Mouse (Mus musculus): Measurements from ENCODE around the gene Tspan5. TPM values are rescaled to one million over a fixed set of nuclear protein-coding genes. Genes with fewer than 3 reads are reported as not detected.

Tspan5 gene
- polyA plus RNA-seq, 1 experiment from 2014 or later = 101 TPM

DNA sequence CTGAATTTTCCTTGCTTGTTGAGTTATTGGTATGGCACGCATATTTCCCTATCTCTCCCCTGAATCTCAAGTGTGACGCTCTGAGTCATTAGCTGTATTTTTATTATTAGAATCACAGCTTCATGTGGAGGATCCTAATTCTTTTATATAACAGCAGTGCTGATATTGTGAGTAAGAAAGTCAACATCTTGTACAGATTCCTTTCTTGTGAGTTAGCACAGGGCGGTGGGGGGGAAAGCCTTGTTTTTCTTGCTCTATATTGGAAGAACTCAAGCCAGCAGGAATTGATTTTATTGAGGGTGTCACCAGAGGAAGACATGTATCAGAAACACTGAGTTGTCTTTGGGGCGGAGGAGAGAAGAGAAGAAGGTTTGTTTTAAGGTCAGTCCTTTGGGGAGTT, 3.6 kb downstream of the Tspan5 start:
- H3K9ac ChIP-seq = peak overlapping the region; percentile 94; the same call in 1 of the 2 replicates
- no peaks in the 10 kb centered on the region for H3K27me3 ChIP-seq
- peaks cover 65% of the 10 kb centered on the region for H3K4me1 ChIP-seq (replicated peaks)
- 76% methylated on average over 4 of the region's 4 CpGs for WGBS
- peak overlapping the region; percentile 80 for H3K4me2 ChIP-seq
- H3K27ac ChIP-seq (replicated peaks) = no peak overlapping the region
- no peak for ATAC-seq (ENCODE audit: low read depth)
- H3K36me3 ChIP-seq = no peaks in the 10 kb centered on the region
- no peak overlapping the region for H3K4me3 ChIP-seq
- H3K9me3 ChIP-seq = no peaks in the 10 kb centered on the region

DNA sequence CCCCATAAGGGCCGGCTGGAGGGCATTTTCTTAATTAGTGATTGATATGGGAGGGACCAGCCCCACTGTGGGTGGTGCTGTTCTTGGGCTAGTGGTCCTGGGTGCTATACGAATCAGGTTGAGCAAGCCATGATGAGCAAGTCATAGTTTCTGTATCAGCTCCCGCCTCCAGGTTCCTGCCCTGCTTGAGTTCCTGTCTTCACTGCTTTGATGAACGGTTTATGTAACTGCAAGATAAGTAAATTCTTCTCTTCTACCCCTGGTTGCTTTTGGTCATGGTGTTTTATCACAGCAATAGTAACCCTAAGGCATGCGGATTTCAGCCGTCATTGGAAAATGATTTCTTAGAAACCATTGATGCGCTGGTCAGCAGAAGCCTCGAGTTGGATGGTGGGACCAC, 4.6 kb downstream of the Tspan5 start:
- H3K4me2 ChIP-seq = no peak overlapping the region
- H3K9ac ChIP-seq = no peak overlapping the region
- no peaks in the 10 kb centered on the region for H3K36me3 ChIP-seq
- H3K4me3 ChIP-seq = no peak overlapping the region
- no peaks in the 10 kb centered on the region for H3K27me3 ChIP-seq
- H3K27ac ChIP-seq (replicated peaks) = no peak overlapping the region
- H3K9me3 ChIP-seq = no peaks in the 10 kb centered on the region
- no peak for ATAC-seq (ENCODE audit: low read depth)
- WGBS = 80% methylated on average over 8 of the region's 8 CpGs
- peaks cover 66% of the 10 kb centered on the region for H3K4me1 ChIP-seq (replicated peaks)

- Histone ChIP-seq H3K27me3 (no peaks in the 10 kb centered on the region), H3K36me3 (no peaks in the 10 kb centered on the region), H3K9me3 (no peaks in the 10 kb centered on the region), H3K4me2 (no peak overlapping the region), H3K4me1 (replicated peaks) (peaks cover 69% of the 10 kb centered on the region), H3K9ac (no peak overlapping the region), H3K4me3 (no peak overlapping the region), H3K27ac (replicated peaks) (no peak overlapping the region)
- ATAC-seq (ENCODE audit: low read depth) = no peak
- 74% methylated on average over 5 of the region's 5 CpGs for WGBS
Measured at GRCm38 (mm10) chr3:138747035-138747434, 5.0 kb downstream of the Tspan5 start.

- ATAC-seq (ENCODE audit: low read depth) = no peak
- Histone ChIP-seq H3K9me3 (no peaks in the 10 kb centered on the region), H3K27me3 (no peaks in the 10 kb centered on the region), H3K9ac (no peak overlapping the region), H3K4me1 (replicated peaks) (peaks cover 78% of the 10 kb centered on the region), H3K36me3 (no peaks in the 10 kb centered on the region), H3K4me2 (no peak overlapping the region), H3K27ac (replicated peaks) (no peak overlapping the region), H3K4me3 (no peak overlapping the region)
- 92% methylated on average over 5 of the region's 5 CpGs for WGBS
Measured at GRCm38 (mm10) chr3:138747985-138748384, 6.0 kb downstream of the Tspan5 start.

DNA sequence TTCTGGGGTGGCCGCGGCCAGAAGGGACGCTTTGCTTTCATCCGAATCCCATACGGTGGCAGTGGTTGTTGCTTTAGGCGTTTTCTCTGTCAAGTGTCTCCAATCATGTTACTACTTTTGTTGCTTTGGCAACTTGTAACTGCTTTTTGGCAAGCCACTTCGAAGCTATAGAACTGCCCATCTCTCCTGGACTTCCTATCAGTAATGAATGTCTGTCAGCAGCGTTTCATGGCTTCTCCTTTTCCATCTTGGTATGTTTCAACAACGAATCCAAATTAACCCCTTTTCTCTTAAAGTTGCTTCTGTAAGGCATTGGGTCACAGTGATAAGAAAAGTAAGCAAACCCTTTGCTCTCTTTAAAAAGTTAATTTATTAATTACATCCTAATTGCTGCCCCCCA, 7.7 kb downstream of the Tspan5 start:
- no peak for ATAC-seq (ENCODE audit: low read depth)
- H3K27me3 ChIP-seq = no peaks in the 10 kb centered on the region
- H3K27ac ChIP-seq (replicated peaks) = no peak overlapping the region
- H3K9ac ChIP-seq = no peak overlapping the region
- H3K4me2 ChIP-seq = no peak overlapping the region
- no peaks in the 10 kb centered on the region for H3K9me3 ChIP-seq
- H3K4me1 ChIP-seq (replicated peaks) = peaks cover 82% of the 10 kb centered on the region
- H3K4me3 ChIP-seq = no peak overlapping the region
- H3K36me3 ChIP-seq = no peaks in the 10 kb centered on the region
- WGBS = 87% methylated on average over 9 of the region's 9 CpGs

DNA sequence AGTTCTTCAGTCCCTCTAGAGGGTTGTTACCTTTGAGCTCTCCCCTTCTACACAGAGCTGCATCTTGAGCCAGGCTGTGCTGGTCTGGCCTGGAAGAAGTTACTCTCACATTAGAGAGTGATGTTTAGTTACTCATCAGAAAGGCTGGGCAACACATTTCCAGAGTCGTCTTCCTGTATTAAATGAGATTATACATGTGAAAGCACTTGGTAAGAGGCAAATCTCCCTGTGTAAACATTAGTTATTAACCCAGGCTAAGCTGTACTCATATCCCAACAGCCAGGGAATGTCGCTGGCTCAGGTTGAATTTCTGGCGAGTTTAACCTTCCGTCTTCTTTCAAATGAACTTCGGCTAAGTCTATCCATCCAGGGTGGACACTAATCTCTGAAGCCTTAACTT, 9.3 kb downstream of the Tspan5 start:
- no peak for ATAC-seq (ENCODE audit: low read depth)
- Histone ChIP-seq H3K27me3 (no peaks in the 10 kb centered on the region), H3K9me3 (no peaks in the 10 kb centered on the region), H3K36me3 (no peaks in the 10 kb centered on the region), H3K9ac (no peak overlapping the region), H3K4me2 (no peak overlapping the region), H3K4me3 (no peak overlapping the region), H3K4me1 (replicated peaks) (peaks cover 65% of the 10 kb centered on the region), H3K27ac (replicated peaks) (no peak overlapping the region)
- 89% methylated on average over 5 of the region's 5 CpGs for WGBS

GRCm38 (mm10) chr3:138752056-138752455, 10.1 kb downstream of the Tspan5 start:
- Histone ChIP-seq H3K4me1 (replicated peaks) (peaks cover 58% of the 10 kb centered on the region), H3K27ac (replicated peaks) (no peak overlapping the region), H3K9me3 (no peaks in the 10 kb centered on the region), H3K36me3 (no peaks in the 10 kb centered on the region), H3K4me3 (no peak overlapping the region), H3K27me3 (no peaks in the 10 kb centered on the region), H3K4me2 (no peak overlapping the region), H3K9ac (no peak overlapping the region)
- ATAC-seq (ENCODE audit: low read depth) = no peak
- WGBS = 81% methylated on average over 5 of the region's 5 CpGs

DNA sequence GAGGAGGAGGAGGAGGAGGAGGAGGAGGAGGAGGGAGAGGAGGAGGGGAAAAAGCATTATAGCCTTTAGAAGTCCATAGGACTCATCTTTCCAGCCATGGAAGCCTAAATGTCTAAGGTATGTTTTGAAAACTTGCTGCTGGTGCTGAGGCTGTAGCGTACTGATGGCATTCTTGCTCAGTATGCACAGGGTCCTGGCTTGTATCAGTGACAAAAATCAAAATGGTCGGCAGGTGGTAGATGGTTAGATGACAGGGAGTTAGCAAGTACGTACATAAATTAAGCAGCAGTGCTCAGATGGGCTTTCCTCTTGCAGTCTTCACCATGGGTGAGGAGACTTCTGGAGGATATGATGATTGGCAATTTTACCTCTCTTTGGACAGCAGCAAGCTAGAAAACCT, 10.8 kb downstream of the Tspan5 start:
- no peaks in the 10 kb centered on the region for H3K36me3 ChIP-seq
- 0 out of 2 replicates have a peak overlapping the region, but pooled peaks have one; percentile 49 for H3K27ac ChIP-seq (replicated peaks)
- peaks cover 55% of the 10 kb centered on the region for H3K4me1 ChIP-seq (replicated peaks)
- no peak overlapping the region for H3K4me3 ChIP-seq
- 59% methylated on average over 3 of the region's 3 CpGs for WGBS
- no peak for ATAC-seq (ENCODE audit: low read depth)
- H3K9me3 ChIP-seq = no peaks in the 10 kb centered on the region
- no peak overlapping the region; the same call in 1 of the 2 replicates for H3K4me2 ChIP-seq
- H3K9ac ChIP-seq = no peak overlapping the region
- H3K27me3 ChIP-seq = no peaks in the 10 kb centered on the region

- H3K4me2 ChIP-seq = no peak overlapping the region; the same call in 1 of the 2 replicates
- WGBS = 29% methylated on average over 12 of the region's 12 CpGs
- ATAC-seq (ENCODE audit: low read depth) = peak; percentile 29; the same call in 1 of the 2 replicates
Measured at GRCm38 (mm10) chr3:138753182-138753885, 11.3 kb downstream of the Tspan5 start.

GRCm38 (mm10) chr3:138754328-138754727, 12.3 kb downstream of the Tspan5 start:
- no peaks in the 10 kb centered on the region for H3K27me3 ChIP-seq
- ATAC-seq (ENCODE audit: low read depth) = peak; percentile 57; the same call in 1 of the 2 replicates
- H3K27ac ChIP-seq (replicated peaks) = no peak overlapping the region
- no peaks in the 10 kb centered on the region for H3K36me3 ChIP-seq
- no peak overlapping the region for H3K4me3 ChIP-seq
- H3K9ac ChIP-seq = no peak overlapping the region
- no peaks in the 10 kb centered on the region for H3K9me3 ChIP-seq
- WGBS = 52% methylated on average over 5 of the region's 5 CpGs
- H3K4me2 ChIP-seq = no peak overlapping the region
- H3K4me1 ChIP-seq (replicated peaks) = peaks cover 58% of the 10 kb centered on the region

More at GRCm38 (mm10) chr3:138753182-138753885, 11.3 kb downstream of the Tspan5 start:
- Histone ChIP-seq H3K4me3 (no peak overlapping the region), H3K4me1 (replicated peaks) (peaks cover 55% of the 10 kb centered on the region), H3K36me3 (no peaks in the 10 kb centered on the region), H3K9me3 (no peaks in the 10 kb centered on the region), H3K9ac (no peak overlapping the region), H3K27me3 (no peaks in the 10 kb centered on the region), H3K27ac (replicated peaks) (peak overlapping the region; percentile 49)

DNA sequence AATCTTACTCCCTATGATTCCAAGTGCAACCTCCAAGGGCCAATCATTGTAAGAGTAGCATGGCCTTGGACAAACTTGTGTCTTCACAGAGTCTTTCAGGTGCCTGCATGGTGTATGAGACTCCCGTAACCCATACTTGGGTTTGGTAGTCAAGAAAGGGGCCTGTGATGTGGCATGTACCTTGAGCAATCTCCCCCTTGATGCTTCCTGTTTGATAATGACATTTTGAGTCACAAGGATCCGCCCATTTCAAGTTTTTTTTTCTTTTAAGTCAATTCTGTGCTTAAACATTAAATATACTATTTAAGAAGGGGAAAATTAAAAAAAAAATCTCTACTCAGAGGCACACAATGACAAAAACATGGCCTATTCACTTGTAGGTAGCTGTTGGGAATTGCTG, 15.3 kb downstream of the Tspan5 start:
- 93% methylated on average over 2 of the region's 2 CpGs for WGBS
- no peaks in the 10 kb centered on the region for H3K27me3 ChIP-seq
- ATAC-seq (ENCODE audit: low read depth) = no peak

GRCm38 (mm10) chr3:138759968-138760684, 18.1 kb downstream of the Tspan5 start:
- no peaks in the 10 kb centered on the region for H3K9me3 ChIP-seq
- no peak overlapping the region for H3K4me3 ChIP-seq
- H3K36me3 ChIP-seq = 0 out of 2 replicates have a peak, but pooled peaks cover 4% of the 10 kb centered on the region
- 64% methylated on average over 9 of the region's 9 CpGs for WGBS
- H3K4me1 ChIP-seq (replicated peaks) = peaks cover 34% of the 10 kb centered on the region
- ATAC-seq (ENCODE audit: low read depth) = no peak
- H3K4me2 ChIP-seq = no peak overlapping the region
- H3K9ac ChIP-seq = no peak overlapping the region
- H3K27ac ChIP-seq (replicated peaks) = no peak overlapping the region; the same call in 1 of the 2 replicates
- no peaks in the 10 kb centered on the region for H3K27me3 ChIP-seq

More for the DNA sequence above, 15.3 kb downstream of the Tspan5 start:
- no peak overlapping the region for H3K9ac ChIP-seq
- no peak overlapping the region for H3K4me3 ChIP-seq
- H3K9me3 ChIP-seq = no peaks in the 10 kb centered on the region
- no peak overlapping the region for H3K4me2 ChIP-seq
- H3K27ac ChIP-seq (replicated peaks) = no peak overlapping the region
- H3K4me1 ChIP-seq (replicated peaks) = peaks cover 53% of the 10 kb centered on the region
- no peaks in the 10 kb centered on the region for H3K36me3 ChIP-seq

All from neural tube, embryonic 13.5 days (tissue).